Mouse (Mus musculus) brain, embryonic 14.5 days (tissue): ENCODE results near the gene Acoxl. TPM values are rescaled to one million over a fixed set of nuclear protein-coding genes. Genes with fewer than 3 reads are reported as not detected.

Experiments
- DNase-seq: peaks from one replicate; pipeline ENCODE4 v3.0.0-alpha.2; 2011; ENCODE audit warnings: low read depth
- CTCF ChIP-seq: fragments of 200-500 bp; IDR thresholded peaks from 2 replicates; pipeline ENCODE4 v1.5.1; 2012; ENCODE audit warnings: inconsistent platforms, mild to moderate bottlenecking, moderate library complexity, borderline replicate concordance; ENCODE audit not compliant: insufficient read depth, insufficient read length; ENCODE audit errors: extremely low read depth
- POLR2A ChIP-seq: fragments of 200-500 bp; IDR thresholded peaks from 2 replicates; pipeline ENCODE4 v1.6.1; 2012; ENCODE audit warnings: mild to moderate bottlenecking, inconsistent platforms, borderline replicate concordance; ENCODE audit not compliant: poor library complexity, insufficient read depth, insufficient read length, severe bottlenecking; ENCODE audit errors: extremely low read depth
- polyA plus RNA-seq: library from polyadenylated mRNA; depleted of rRNA; stranded (reverse); fragments of >200 nt; gene quantifications from 2 replicates; pipeline ENCODE4 v1.2.3, GENCODE M21; 2012

Acoxl gene
- polyA plus RNA-seq, 1 experiment: 0.04 TPM

DNA sequence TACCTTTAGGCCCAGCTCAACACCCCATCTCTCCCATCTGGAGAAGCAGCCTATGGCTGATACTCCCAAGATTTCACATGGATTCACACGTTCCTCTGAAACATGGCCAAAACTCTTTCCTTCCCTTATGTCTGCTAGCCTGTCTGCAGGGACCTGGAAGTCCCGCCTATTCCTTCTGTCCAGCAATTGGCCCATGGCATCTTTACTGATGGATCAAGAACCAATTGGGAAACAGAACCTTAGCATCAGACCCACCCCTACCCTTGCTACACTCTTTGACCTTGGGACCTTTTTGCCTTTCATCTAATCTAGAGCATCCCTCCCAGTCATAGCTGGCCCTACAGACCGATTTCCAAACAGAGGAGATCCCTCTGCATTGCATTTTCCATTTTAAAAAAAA lies 275.9 kb downstream of the Acoxl start:
- no peak for DNase-seq
- TF ChIP-seq CTCF (no peak), POLR2A (no peak)

DNA sequence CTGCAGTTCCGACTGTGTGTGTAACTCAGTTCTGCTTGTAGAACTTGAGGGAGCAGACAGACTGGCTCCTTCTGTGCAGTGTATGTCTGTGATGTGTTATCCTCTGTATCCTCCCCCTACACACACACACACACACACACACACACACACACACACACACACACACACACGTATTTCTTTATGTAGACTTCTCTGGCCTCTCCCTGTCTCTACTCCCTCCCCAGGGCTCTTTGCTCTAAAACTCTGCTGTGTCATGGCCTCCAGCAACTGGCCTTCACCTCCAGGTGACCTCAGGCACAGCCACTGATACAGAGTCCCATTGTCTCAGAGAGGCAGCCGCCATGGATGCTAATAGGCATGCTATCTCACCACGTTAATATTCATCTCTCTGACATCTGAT lies 276.9 kb downstream of the Acoxl start:
- no peak for DNase-seq

DNA sequence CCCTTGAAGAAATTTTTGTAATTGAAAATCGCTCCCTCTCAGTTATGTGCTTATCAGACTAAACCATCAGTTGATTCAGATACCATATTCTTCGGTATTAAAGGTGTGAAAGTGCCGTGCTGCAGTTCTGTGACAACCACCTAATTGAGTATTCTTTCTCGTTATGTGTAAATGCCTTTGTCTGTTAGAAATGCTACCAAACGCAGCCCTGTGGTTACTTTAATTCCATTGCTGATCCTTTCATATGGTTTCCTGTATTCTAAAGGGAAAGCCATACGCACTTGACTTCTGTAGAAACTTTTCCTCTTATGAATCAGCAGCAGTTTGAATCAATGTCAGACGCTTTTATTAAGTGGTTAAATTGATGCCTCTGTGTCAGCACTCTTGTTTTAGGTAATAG lies 278.9 kb downstream of the Acoxl start:
- TF ChIP-seq CTCF: no peak
- no peak for DNase-seq

More for the DNA sequence above, 276.9 kb downstream of the Acoxl start:
- TF ChIP-seq CTCF (no peak), POLR2A (no peak)

DNA sequence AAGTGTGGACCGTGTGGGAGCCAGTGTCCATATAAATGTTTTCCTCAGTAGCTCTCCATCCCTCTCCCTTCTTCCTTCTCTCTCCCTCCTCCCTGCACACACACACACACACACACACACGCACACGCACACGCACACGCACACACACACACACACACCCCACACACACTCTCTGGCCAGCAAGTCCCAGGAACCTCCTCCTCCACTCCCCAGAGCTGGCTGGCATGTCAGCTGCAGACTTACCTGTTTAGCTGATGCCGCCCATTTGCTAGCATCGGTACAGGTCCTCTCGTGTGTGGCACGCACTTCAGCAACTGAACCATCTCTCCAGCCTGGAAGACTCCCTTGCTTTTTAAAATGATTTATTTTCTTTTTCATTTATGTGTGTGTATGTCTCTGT lies 280.3 kb downstream of the Acoxl start:
- no peak for TF ChIP-seq CTCF
- TF ChIP-seq POLR2A: no peak

DNA sequence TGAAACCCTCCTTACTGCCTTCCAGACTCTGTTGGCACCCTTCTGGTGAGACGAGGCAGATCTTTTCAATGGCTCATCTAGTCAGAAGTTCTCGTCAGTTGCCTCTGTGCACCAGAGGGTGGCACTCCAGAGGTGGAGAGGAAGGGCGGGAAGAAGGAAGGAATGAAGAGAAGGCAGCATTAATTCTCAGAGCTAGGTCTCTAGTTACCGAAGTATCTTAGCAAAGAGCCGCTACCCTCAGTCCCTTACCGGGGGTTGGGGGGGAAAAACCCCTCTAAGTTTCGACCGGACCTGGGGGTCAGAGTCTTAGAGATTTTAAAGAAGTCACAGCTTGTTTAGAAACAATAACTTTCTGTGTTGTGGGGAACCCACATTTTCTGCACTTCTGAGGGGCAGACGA lies 283.8 kb downstream of the Acoxl start:
- peak; percentile 85 for DNase-seq
- TF ChIP-seq POLR2A (no peak), CTCF (peak; percentile 84; the same call in 1 of the 2 replicates)

More for the DNA sequence above, 280.3 kb downstream of the Acoxl start:
- no peak for DNase-seq

DNA sequence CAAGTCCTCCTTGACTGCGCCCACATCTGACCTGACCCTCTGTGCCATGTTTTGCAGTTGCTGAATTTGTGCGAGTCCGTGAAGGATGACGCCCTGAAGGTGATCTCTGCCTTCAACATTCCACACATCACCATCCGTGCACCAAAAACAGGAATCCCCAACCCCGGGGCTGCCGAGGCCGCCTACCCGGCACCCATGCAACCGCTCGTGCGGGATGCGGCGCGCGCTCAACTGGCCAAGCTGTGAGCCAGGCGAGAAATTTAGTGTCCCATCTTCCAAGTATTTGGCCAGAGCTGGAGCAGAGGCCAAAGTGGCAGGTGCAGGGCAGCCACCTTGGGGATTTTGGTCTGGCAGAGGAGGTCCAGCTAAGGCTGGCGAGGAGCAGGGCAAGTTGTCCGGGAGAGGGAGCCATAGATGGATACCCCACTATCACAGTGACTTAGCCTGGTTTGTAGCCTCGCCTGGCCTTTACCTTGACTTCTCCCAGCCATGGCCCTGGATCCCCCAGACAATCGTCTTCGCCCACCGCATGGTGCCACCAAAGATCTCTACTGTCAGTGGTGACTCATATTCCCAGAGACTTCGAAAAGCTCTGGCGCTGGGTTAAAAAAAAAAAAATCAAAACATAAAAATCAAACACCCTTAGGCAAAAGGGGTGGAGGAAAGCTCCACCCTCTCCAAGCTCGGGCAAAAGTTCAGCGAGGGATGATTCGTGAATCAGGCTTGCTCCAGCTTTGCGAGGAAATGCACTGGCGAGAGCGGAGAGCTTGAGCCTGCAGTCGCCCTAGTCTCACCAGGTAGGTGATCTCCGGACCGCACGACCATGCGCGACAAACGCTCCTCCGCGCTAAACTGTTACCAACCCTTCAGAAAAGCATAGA lies 284.5 kb downstream of the Acoxl start:
- TF ChIP-seq CTCF (peak; percentile 20; the same call in 1 of the 2 replicates), POLR2A (no peak)
- DNase-seq: peak; percentile 17

DNA sequence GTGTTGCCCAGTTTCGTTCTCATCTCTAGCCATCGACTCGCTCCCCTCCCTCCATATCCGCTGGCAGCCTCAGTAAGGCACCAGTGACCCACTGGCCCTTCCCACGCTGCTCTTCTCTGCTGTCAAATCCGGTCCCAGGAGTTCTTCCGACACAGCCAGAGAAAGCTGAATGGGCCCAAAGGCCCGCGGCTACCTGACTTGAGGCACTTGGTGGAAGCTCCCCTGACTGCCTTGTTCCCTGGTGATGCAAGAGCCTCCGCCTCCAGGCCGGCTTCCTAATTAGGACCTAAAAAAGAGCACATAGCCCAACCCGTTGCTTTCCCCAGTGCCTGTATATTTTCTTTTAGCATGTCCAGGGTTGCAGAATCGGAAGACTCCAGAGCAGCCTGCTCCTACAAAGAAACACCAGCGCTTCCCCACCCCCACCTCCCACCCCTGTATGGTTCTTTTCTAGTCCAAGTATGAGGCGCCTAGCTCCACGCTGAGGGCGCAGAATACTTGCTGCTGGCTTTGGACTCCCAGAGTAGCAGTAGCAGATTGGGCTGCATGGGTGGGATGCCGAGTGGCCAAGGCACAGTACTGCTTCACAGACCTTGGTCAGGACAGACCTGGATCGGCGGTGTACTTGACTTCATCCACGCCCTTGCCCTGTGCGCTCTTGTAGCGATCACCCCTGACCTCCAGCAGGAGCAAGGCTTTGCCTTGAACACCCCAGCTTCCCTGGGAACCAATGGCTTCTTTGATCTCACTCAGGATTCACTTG lies 285.4 kb downstream of the Acoxl start:
- TF ChIP-seq POLR2A: no peak
- no peak for TF ChIP-seq CTCF
- DNase-seq: peak; percentile 20

DNA sequence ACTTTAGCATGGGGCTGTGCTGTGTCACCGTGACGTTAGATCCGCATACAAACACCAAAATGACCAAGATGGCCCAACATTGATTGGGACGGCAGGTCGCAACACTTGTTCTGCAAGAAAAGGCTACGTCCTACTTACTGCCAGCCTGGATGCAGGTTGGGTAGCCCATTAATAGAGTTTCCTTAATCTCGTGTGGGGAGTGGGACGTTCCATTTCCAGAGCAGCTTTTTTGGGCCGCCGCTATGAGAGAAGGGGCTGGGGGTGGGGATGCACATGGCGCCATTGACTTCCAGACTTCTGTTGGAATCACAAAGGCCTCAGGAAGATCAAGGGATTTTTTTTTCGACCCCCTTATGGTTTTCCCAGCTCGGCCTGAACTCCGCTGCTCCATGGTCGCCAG lies 286.0 kb downstream of the Acoxl start:
- peak; percentile 20 for DNase-seq
- TF ChIP-seq POLR2A: no peak
- TF ChIP-seq CTCF: no peak

DNA sequence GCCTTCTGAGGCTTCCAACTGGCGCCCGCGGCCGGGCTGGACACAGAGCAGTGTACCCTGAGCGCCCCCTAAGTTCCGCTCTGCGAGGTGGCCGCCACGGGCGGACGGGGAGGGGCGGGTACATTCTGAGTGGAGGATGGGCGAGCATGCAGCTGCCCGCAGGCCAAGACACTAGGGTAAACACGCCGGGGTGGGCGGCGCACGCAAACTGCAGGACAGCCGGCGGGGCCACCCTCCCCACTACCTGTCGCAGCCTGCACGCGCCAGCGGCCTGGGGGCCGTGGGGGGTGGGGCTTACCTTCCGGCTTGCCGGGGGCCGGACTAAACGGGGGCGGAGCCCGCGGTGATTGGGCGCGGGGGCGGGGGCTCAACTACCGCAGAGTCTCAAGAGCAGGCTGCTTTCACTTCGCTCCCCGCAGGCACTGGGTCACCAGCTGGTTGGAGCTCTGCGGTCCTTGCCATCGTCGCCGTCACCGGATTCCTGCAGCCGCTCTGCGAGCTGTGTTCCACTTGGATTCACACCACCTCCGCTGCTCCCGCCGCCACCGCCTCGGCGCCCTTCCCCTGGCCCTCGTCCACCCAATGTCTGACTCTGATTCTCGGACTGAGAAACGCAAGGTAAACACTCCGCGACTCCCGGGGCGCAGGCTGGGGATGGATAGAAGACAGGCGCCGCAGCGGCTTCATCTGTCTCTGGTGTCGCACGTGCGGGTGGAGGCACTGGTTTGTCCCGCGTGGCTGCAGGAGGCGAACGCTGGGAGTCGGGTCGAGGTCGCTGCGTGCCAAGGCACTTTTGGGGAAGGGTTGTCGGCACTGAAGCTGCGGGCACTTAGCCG lies 287.2 kb downstream of the Acoxl start, which contains the start of gene Bcl2l11:
Gene Bcl2l11 (plus strand): TSS at position 404 of the 836 bp plus-strand sequence.
- peak; percentile 98 for DNase-seq
- TF ChIP-seq POLR2A (peak; percentile 50; the same call in 1 of the 2 replicates), CTCF (peak; percentile 55; the same call in 1 of the 2 replicates)

DNA sequence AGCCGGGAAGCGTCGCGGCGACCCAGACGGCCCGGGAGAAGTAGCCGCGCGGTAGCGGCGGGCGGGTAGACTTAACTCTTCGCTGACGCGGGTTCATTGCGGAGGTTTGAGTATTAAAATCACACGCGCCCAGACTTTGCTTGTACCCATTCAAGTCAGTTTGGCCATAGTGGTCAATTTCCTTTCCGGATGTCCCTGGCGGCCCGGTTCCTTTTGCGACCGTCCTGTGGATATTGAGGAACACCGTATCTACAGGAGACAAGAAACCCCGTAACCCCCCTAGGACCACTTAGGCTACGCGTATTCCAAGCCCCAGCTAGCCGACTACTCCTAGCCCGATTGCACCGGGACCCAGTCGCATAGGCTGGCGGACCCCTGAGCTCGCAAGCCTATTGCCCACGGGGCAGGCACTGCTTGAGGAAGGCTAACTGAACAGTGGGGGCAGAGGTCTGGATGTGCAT lies 287.9 kb downstream of the Acoxl start:
- TF ChIP-seq CTCF: no peak
- no peak for TF ChIP-seq POLR2A
- DNase-seq: peak; percentile 41
